Mouse (Mus musculus): ENCODE results near the gene Vmn1r1. TPM values are rescaled to one million over a fixed set of nuclear protein-coding genes. Genes with fewer than 3 reads are reported as not detected.

Vmn1r1 gene
- polyA plus RNA-seq, 1 experiment: not detected

GRCm38 (mm10) chr1:182110185-182110584 is 54.1 kb downstream of the Vmn1r1 start:
- no peaks in the 10 kb centered on the region for H3K36me3 ChIP-seq (ENCODE audit: control insufficient read depth, insufficient read depth, low read length)
- H3K4me1 ChIP-seq (ENCODE audit: control insufficient read depth, insufficient read depth, low read length): no peaks in the 10 kb centered on the region
- no peak overlapping the region for H3K27ac ChIP-seq (ENCODE audit: control insufficient read depth, insufficient read depth, low read depth, low read length)
- no peak overlapping the region for H3K4me3 ChIP-seq (ENCODE audit: control insufficient read depth, low read depth, low read length)
- no peaks in the 10 kb centered on the region for H3K27me3 ChIP-seq (ENCODE audit: control insufficient read depth, insufficient read depth, low read length)
- no peak for TF ChIP-seq POLR2A (IDR thresholded peaks at IDR 0.05; ENCODE audit: control insufficient read depth, low read depth, low read length)
- TF ChIP-seq CTCF (IDR thresholded peaks at IDR 0.05; ENCODE audit: control insufficient read depth, insufficient read depth, insufficient replicate concordance, low read depth, low read length): no peak

GRCm38 (mm10) chr1:182108397-182109099 is 55.7 kb downstream of the Vmn1r1 start:
- H3K27me3 ChIP-seq (ENCODE audit: control insufficient read depth, insufficient read depth, low read length): no peaks in the 10 kb centered on the region
- no peak overlapping the region for H3K4me3 ChIP-seq (ENCODE audit: control insufficient read depth, low read depth, low read length)
- H3K36me3 ChIP-seq (ENCODE audit: control insufficient read depth, insufficient read depth, low read length): no peaks in the 10 kb centered on the region
- TF ChIP-seq POLR2A (IDR thresholded peaks at IDR 0.05; ENCODE audit: control insufficient read depth, low read depth, low read length) (no peak), CTCF (IDR thresholded peaks at IDR 0.05; ENCODE audit: control insufficient read depth, insufficient read depth, insufficient replicate concordance, low read depth, low read length) (no peak)
- no peak overlapping the region for H3K27ac ChIP-seq (ENCODE audit: control insufficient read depth, insufficient read depth, low read depth, low read length)
- no peaks in the 10 kb centered on the region for H3K4me1 ChIP-seq (ENCODE audit: control insufficient read depth, insufficient read depth, low read length)

- TF ChIP-seq POLR2A (IDR thresholded peaks at IDR 0.05; ENCODE audit: control insufficient read depth, low read depth, low read length) (no peak), CTCF (IDR thresholded peaks at IDR 0.05; ENCODE audit: control insufficient read depth, insufficient read depth, insufficient replicate concordance, low read depth, low read length) (no peak)
- Histone ChIP-seq H3K4me3 (ENCODE audit: control insufficient read depth, low read depth, low read length) (no peak overlapping the region), H3K27me3 (ENCODE audit: control insufficient read depth, insufficient read depth, low read length) (no peaks in the 10 kb centered on the region), H3K36me3 (ENCODE audit: control insufficient read depth, insufficient read depth, low read length) (no peaks in the 10 kb centered on the region), H3K4me1 (ENCODE audit: control insufficient read depth, insufficient read depth, low read length) (no peaks in the 10 kb centered on the region), H3K27ac (ENCODE audit: control insufficient read depth, insufficient read depth, low read depth, low read length) (no peak overlapping the region)
These were observed 57.0 kb downstream of the Vmn1r1 start for GRCm38 (mm10) chr1:182107251-182107650.

GRCm38 (mm10) chr1:182105023-182105422 is 59.3 kb downstream of the Vmn1r1 start:
- Histone ChIP-seq H3K4me3 (ENCODE audit: control insufficient read depth, low read depth, low read length) (no peak overlapping the region), H3K4me1 (ENCODE audit: control insufficient read depth, insufficient read depth, low read length) (no peaks in the 10 kb centered on the region), H3K27ac (ENCODE audit: control insufficient read depth, insufficient read depth, low read depth, low read length) (no peak overlapping the region), H3K36me3 (ENCODE audit: control insufficient read depth, insufficient read depth, low read length) (no peaks in the 10 kb centered on the region), H3K27me3 (ENCODE audit: control insufficient read depth, insufficient read depth, low read length) (no peaks in the 10 kb centered on the region)
- TF ChIP-seq POLR2A (IDR thresholded peaks at IDR 0.05; ENCODE audit: control insufficient read depth, low read depth, low read length): no peak

Other genes starting within 250 kb of the Vmn1r1 start
- gene Enah, start 144.5 kb downstream of the Vmn1r1 start, polyA plus RNA-seq (2012; rRNA removed): 50.5 and 54.0 TPM in 2 replicates
- 96.3 and 98.7 TPM in 2 replicates for gene Srp9, start 39.7 kb downstream of the Vmn1r1 start, polyA plus RNA-seq (2012; rRNA removed)
- 10.6 and 10.9 TPM in 2 replicates for gene Degs1, start 118.3 kb upstream of the Vmn1r1 start, polyA plus RNA-seq (2012; rRNA removed)
- gene Fbxo28, start 177.1 kb upstream of the Vmn1r1 start, polyA plus RNA-seq (2012; rRNA removed): 6.8 and 7.9 TPM in 2 replicates
- gene Trp53bp2, start 244.7 kb upstream of the Vmn1r1 start, polyA plus RNA-seq (2012; rRNA removed): 4.5 and 4.6 TPM in 2 replicates